Mouse (Mus musculus) gastrocnemius, adult 2 months (tissue): ENCODE results near the gene Ebpl. TPM values are rescaled to one million over a fixed set of nuclear protein-coding genes. Genes with fewer than 3 reads are reported as not detected.

Experiments used
- DNase-seq: peaks from one replicate; pipeline ENCODE4 v3.0.0; 2022
- H3K27ac ChIP-seq: fragments of 200-600 bp; 2 replicates; pipeline ENCODE4 v1.8.1; 2022; ENCODE audit warnings: mild to moderate bottlenecking
- H3K4me3 ChIP-seq: fragments of 200-600 bp; 2 replicates; pipeline ENCODE4 v1.8.1; 2022; ENCODE audit warnings: mild to moderate bottlenecking, moderate library complexity
- CTCF ChIP-seq: fragments of 200-600 bp; IDR thresholded peaks from 2 replicates; pipeline ENCODE4 v1.8.1; 2022; ENCODE audit warnings: antibody characterized with exemption, mild to moderate bottlenecking, moderate library complexity
- intact Hi-C: fragments of 180-260 bp; cut with DNase I; formaldehyde crosslinking; loops from one replicate; pipeline ENCODE4 v1.15.1; 2025
- long read RNA-seq, 2 experiments: library from polyadenylated mRNA; stranded (forward); transcript quantifications; one replicate each; pipeline ENCODE4 v2.0.0; 2021
- total RNA-seq, 2 experiments: library from RNA; stranded (reverse); gene quantifications; 2 replicates each; pipeline ENCODE4 v1.2.3; 2021

Gene Ebpl
- total RNA-seq = 1 to 10 TPM; 1.1 to 1.2 TPM
- long read RNA-seq, experiment 1, full-length matches to known transcripts = 4 of 4 reads
- long read RNA-seq, experiment 1, partial matches to known transcripts = 0 of 4 reads
- long read RNA-seq, experiment 1, other reads (novel, unspliced or antisense) = 0 of 4 reads
- long read RNA-seq, experiment 2, full-length matches to known transcripts = 5 of 6 reads
- long read RNA-seq, experiment 2, partial matches to known transcripts = 0 of 6 reads
- long read RNA-seq, experiment 2, other reads (novel, unspliced or antisense) = 1 of 6 reads

DNA sequence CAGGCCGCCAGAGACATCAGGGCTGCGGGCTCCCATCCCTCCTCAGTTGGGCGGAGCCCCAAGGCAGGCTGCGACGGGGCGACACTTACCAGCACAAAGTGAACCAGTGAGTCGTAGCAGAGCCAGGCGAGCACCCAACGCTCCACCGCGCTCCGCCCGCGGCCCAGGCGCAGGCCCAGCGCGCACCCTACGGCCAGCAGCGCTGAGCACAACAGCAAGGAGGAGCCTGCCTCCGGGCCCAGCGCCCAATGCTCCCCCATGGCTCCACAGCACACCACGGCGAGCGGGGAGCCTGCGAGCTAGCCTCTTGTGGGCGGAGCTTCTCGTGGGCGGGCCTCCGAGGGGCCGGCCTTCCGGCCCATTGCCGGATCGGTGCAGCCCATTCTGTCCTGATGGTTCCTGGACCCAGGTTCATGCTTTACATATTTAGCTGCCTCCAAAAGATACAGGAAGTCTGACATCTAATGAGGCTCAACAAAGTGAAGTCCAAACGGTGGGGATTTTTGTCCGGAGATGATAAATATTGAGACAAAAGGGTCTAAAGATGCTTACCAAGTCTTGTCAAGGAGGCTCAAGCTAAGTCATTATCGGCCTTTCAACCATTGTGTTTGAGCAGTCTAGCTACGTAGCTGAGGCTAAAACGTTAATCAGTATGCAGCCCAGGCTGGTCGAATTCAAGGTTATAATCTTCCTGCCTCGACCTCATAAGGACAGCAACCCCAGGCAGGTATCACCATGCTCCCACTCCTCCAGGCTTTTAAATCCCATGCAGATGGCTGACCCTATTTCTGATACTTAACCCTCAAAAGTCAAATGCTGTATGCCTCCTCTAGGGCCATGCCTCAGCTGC lies at the start of gene Ebpl:
TSS of gene Ebpl (minus strand) at position 309 of the 850 bp plus-strand sequence.
- Histone ChIP-seq H3K4me3 (peak within 1 kb of the TSS; percentile 84), H3K27ac (peak within 1 kb of the TSS; percentile 93)
- peak; percentile 32; the same call in 1 of the 2 replicates for TF ChIP-seq CTCF
- DNase-seq = peak; percentile 97
- intact Hi-C loops = no loop called here

DNA sequence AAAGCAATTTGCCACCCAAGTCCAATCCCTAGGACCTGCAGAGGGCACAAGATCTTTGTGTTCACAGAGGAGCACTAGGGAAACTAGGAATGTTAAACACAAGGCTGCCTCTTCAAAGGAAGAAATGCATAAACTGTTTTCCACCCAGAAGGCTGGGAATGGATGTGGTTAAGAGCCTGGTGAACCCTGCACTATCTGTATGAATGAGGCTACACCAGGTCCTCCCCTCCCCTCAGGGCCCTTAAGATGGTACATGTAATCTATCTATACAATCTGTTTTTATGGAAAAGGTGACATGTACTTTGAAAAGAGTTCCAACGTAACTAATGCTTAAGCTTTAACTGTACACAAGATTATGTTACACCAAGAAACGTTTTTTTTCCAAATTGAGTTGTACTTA lies 49.8 kb upstream of the Ebpl start:
- peak; percentile 4; the same call in 1 of the 2 replicates for TF ChIP-seq CTCF
- DNase-seq = no peak
- Histone ChIP-seq H3K27ac (peak overlapping the region; percentile 78), H3K4me3 (no peak overlapping the region)
- intact Hi-C loops = no loop called here

- Histone ChIP-seq H3K4me3 (no peak overlapping the region), H3K27ac (peak overlapping the region; percentile 78)
- TF ChIP-seq CTCF = no peak
- DNase-seq = peak; percentile 27
- intact Hi-C loops = loop anchor here (2.0 kb wide), 1 partner anchor 24 kb away; no protein-coding TSS in a partner anchor
These were observed 46.8 kb upstream of the Ebpl start for GRCm38 (mm10) chr14:61407055-61407454.

GRCm38 (mm10) chr14:61405761-61406160 lies 45.5 kb upstream of the Ebpl start:
- Histone ChIP-seq H3K27ac (peak overlapping the region; percentile 32; the same call in 1 of the 2 replicates), H3K4me3 (no peak overlapping the region)
- intact Hi-C loops = loop anchor here (2.0 kb wide), 1 partner anchor 25 kb away; no protein-coding TSS in a partner anchor
- DNase-seq = no peak
- TF ChIP-seq CTCF = no peak

DNA sequence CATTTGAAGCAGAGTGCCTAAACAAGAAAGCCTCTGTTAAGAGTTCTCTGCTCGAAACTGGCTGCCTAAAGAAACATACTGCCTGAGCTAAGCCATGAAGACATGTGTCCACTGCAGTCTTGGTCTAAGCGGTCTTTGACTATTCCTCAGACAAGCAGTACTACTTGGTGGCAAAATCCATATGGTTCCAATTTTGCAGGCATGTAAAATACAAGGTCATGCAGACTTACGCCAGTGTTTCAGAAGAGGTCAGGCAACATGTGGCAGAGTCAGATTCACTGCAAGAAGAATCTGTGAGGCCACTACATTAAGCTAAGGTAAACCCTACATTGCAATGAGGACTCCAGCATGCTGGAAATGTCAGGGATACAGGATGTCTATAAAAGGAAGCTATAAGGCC lies 44.7 kb upstream of the Ebpl start:
- DNase-seq = no peak
- Histone ChIP-seq H3K4me3 (no peak overlapping the region), H3K27ac (no peak overlapping the region)
- no peak for TF ChIP-seq CTCF
- intact Hi-C loops = no loop called here

DNA sequence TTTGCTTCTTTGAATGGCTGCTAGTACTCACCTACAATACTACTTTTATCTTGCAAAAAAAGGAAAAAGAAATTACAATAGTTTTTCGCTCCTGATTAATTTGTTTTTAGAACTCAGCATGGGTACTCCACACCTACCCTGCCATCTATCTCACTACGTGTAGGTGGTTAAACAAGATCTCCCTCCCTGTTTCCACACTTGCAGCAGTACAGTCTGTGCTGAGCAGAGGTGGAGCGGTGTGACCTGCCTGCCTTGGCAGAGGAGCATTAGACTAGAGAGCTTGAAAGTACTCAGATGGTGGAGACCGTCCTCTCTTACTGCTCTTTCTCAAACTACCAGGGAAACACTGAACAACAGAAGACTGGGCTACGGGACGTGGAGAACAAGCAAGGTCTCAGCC lies 34.5 kb upstream of the Ebpl start:
- intact Hi-C loops = loop anchor here (5.0 kb wide), 1 partner anchor 43 kb away; the partner anchor contains the start of gene Kpna3
- no peak overlapping the region for H3K4me3 ChIP-seq
- 0 out of 2 replicates have a peak overlapping the region, but pooled peaks have one; percentile 40 for H3K27ac ChIP-seq
- no peak for TF ChIP-seq CTCF
- peak; percentile 34 for DNase-seq

DNA sequence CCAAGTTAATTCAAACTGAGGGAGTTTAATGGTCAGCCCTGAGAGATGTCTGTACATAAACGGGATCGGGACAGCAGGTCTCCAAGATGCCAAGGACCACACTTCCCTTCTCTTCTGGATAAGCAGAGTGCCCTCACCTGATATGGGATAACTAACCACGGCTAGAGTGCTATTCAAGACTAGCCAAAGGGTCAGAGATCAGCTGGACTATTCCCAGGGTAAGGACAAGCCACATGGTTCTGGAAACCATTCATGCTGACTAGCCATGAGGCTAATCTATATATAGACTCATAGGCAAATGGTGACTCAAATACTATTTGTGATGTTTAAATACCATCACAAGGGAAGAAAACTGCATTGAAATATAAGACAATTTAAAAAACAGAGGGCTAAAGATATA lies 30.3 kb upstream of the Ebpl start:
- TF ChIP-seq CTCF = no peak
- peak; percentile 67 for DNase-seq
- intact Hi-C loops = loop anchor here (5.0 kb wide), 1 partner anchor 47 kb away; the partner anchor contains the start of gene Kpna3
- H3K4me3 ChIP-seq = no peak overlapping the region
- H3K27ac ChIP-seq = peak overlapping the region; percentile 84

GRCm38 (mm10) chr14:61367290-61367689 lies 7.1 kb upstream of the Ebpl start:
- no peak for TF ChIP-seq CTCF
- Histone ChIP-seq H3K27ac (no peak overlapping the region), H3K4me3 (no peak overlapping the region)
- DNase-seq = no peak
- intact Hi-C loops = no loop called here

GRCm38 (mm10) chr14:61364656-61365055 lies 4.4 kb upstream of the Ebpl start:
- TF ChIP-seq CTCF = no peak
- intact Hi-C loops = no loop called here

GRCm38 (mm10) chr14:61363734-61364133 lies 3.5 kb upstream of the Ebpl start:
- Histone ChIP-seq H3K4me3 (no peak overlapping the region), H3K27ac (no peak overlapping the region)
- DNase-seq = no peak
- intact Hi-C loops = no loop called here
- TF ChIP-seq CTCF = no peak

More at GRCm38 (mm10) chr14:61364656-61365055, 4.4 kb upstream of the Ebpl start:
- no peak overlapping the region for H3K27ac ChIP-seq
- DNase-seq = no peak
- no peak overlapping the region for H3K4me3 ChIP-seq

GRCm38 (mm10) chr14:61362268-61362667 lies 2.0 kb upstream of the Ebpl start:
- intact Hi-C loops = no loop called here
- no peak for TF ChIP-seq CTCF
- Histone ChIP-seq H3K27ac (no peak overlapping the region), H3K4me3 (no peak overlapping the region)
- DNase-seq = no peak

- DNase-seq = no peak
- intact Hi-C loops = no loop called here
- Histone ChIP-seq H3K4me3 (peak overlapping the region; percentile 84), H3K27ac (peak overlapping the region; percentile 93)
- TF ChIP-seq CTCF = no peak
These were observed 807 bp upstream of the Ebpl start for GRCm38 (mm10) chr14:61360981-61361511.
